Mouse (Mus musculus): Measurements from ENCODE around the gene C130050O18Rik.
A peak's percentile ranks its signal among the peaks of the same experiment; 100 is the strongest.

Gene C130050O18Rik

DNA sequence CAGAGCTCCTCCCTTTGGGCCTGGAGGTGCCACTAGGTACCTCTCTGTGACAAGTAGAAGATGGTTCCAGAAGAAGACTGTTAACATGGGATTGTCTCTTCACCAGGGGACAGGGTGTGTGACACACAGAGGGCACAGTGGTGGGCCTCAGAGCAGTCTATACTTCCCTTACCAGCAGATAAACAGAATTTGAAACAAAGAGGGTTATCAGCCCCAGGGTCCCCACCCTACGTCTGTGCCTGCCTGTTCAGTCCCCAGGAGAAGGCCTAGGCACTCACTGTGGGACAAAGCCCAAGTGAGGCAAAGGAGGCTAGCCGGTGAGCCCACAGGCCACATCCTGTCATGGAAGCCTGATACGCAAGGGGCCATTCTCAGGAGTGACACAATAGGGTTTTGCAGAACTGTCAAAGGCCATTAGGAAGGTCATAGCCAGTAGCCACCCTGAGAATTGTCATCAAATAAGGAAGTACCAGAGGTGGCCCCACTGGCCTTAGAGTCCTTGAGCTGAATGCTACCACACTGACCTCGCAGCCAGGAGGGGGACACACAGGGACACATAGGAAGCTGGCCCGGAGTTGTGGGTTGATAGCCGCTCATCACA lies at the start of gene C130050O18Rik:
Gene C130050O18Rik, plus strand, starts transcription at position 480 of the 601 bp plus-strand sequence.
- DNase-seq (ENCODE audit: low read depth, low spot score) = no peak

DNA sequence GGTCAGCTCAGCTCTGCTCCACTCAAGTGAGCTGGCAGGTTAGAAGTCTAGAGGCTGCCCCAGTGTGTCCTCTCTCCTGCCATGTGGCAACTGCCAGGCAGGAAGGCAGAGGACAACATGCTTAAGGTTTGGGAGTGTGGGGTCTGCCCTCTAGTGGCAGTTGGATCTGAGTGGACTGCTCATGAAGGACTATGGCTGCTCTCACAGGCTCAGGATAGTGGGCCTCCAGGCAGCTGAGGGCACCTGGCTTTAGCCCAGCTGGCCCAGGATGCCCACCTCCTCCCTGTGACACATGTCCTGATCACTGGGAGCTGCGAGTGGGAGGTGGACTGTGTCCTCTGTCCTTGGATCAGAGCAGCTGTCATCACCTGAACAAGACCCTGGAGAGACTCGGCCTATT lies 46.4 kb upstream of the C130050O18Rik start:
- peak; percentile 64 for DNase-seq (ENCODE audit: low read depth, low spot score)

DNA sequence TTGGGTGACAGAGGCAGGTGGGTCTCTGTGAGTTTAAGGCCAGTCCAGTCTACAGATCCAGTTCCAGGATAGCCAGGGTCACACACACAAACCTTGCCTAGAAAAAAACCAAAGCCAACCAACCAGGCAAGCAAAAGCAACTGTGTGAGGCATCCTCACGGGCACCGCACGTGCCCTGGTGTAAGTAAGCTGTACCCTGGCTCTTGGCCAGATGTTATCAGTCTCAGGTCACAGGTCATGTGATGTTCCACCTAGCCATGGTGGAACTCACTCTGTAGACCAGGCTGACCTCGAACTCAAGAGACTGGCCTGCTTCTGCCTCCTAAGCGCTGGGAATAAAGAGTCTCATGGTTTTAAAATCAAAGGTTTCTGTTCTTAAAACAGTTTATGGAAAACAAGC lies 45.8 kb upstream of the C130050O18Rik start:
- no peak for DNase-seq (ENCODE audit: low read depth, low spot score)

DNA sequence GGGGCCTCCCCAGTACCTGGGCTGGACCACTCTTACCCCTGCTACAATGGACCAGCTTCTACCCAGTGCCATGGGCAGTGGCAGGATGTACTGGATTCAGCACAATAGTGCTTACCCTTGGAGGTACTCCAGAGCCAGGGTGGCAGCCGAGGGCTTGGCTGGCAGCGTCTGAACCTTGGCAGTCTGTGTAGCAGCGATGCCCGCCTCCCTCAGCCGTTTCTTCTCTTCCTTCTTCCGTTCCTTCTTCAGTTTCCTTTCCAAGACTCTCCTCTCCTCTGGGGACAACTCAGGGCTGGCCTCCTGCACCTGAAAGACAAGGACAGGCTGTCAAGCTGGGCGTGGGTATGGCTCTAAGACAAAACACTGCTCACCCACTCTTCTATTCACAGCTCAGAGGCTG lies 41.2 kb upstream of the C130050O18Rik start:
- DNase-seq (ENCODE audit: low read depth, low spot score) = no peak

DNA sequence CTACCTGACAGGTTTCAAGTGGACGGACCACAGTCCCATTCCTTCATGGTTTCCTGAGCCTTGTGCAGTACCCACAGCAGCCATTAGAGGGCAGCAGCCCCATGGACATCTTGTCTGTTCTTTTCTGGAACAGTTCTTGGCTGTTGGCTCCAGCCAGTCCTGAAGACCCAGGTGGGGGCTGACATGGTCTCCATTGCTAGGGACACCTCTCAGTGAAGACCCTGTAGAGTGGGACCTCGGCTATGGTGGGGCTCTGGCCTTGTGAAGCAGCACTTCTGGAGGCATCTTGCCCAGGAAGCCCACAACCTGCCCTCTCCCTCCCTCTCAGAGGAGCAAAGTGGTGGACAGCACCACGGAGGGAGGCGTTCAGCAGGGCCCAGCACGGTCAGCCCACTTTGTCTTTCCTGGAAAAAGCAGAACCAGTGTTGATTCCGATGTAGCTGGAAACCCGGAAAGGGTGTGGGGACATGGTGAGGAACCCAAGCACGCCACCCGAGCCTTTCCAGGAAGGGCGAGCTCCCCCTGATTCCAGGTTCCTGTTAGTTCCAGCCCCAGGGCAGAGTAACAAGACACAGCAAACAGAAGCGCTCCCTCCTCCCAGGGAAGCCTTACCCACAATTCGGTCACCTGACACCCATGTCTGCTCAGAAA lies 40.7 kb upstream of the C130050O18Rik start:
- peak; percentile 90 for DNase-seq (ENCODE audit: low read depth, low spot score)

DNA sequence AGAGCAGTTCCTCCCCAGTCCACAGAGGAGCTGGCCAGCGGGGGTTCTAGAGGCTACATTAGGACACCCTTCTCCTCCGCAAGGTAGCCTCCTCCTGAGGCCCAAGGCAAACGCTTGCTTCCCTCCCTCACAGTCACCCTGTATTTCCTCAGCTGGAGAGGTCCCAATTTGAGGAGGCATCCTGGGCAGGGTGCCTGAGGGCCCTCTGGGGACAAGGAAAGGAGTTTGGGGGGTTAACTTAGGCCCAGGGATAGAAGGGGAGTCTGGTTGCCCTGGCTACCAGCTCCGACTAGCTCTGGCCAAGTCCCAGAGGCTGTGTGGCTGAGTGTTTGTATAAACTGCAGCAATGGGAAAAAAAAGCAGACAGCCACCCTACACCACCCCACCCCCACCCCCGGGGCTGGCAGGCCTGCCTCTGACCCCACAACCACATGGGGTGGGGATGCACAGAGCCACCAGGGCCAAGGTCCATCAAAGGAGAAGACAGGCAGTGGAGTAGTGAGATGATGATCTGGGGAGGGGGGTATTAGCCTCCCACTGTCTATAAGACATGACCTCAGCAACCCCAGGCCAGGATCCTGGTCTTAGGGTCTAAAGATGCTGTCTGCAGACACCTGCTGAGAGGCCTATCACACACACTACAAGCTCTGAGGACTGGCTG lies 40.0 kb upstream of the C130050O18Rik start:
- DNase-seq (ENCODE audit: low read depth, low spot score) = no peak

DNA sequence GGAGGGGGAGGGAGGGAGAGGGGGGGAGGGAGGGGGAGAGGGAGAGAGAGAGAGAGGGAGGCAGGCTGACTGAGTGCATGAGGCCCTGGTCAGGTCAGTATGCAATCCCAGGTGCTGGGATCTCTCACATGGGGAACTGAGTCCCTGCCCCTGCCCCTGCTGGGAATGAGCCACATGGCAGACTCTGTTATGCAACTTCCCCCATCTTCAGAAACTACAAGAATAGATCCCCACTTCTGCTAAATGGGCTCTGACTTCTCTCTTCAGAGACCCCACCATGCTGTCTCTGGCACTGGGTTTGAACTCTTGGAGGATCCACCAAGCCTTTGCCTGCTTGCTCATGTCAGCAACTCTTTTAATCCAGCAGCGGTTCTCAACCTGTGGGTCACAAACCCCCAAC lies 39.3 kb upstream of the C130050O18Rik start:
- no peak for DNase-seq (ENCODE audit: low read depth, low spot score)

DNA sequence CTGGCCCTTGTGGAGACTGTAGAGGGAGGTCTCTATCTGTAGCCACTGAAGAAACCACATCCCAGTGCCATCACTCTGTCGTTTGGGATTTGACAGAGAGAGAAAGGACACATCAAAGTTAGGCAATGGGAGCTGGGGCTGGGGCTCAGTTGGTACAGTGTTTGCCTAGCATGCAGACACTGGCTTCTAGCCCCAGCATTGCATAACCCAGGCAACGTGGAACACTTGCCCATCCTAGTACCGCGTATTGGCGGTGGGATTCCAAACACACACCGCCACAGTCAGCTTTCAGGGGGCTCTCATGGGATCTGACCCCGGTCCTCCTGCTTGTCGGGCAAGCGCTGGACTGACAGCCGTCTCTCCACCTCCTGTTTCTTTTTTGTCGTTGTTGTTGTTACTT lies 38.6 kb upstream of the C130050O18Rik start:
- DNase-seq (ENCODE audit: low read depth, low spot score) = no peak

DNA sequence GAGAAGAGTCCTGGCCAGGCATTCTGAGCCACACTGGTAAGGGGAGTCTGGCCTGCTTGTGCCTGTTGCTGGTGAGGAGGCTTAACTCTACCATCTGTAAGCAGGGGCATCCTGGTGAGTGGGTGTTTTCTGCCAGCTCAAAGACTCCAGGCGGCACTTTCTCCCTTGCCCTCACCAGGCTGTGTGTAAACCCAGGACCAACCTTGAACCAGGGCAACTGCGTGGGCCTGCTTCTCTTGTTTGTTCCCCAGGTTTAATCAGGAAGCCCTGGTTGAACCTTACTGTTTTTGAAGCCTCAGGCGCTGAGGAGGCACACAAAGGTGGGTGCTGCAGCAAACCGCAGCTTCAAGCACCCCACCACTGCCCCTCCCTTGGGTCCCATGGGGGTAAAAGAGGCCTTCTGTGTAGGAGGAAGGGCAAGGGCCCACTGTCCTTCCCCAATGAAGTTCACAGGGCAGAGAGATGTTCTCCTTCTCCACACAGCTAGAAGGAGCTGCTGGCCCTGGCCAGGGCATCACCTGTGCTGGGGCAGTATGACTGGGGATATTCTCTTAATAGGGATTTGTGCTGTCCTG lies 37.1 kb upstream of the C130050O18Rik start:
- DNase-seq (ENCODE audit: low read depth, low spot score) = peak; percentile 34

DNA sequence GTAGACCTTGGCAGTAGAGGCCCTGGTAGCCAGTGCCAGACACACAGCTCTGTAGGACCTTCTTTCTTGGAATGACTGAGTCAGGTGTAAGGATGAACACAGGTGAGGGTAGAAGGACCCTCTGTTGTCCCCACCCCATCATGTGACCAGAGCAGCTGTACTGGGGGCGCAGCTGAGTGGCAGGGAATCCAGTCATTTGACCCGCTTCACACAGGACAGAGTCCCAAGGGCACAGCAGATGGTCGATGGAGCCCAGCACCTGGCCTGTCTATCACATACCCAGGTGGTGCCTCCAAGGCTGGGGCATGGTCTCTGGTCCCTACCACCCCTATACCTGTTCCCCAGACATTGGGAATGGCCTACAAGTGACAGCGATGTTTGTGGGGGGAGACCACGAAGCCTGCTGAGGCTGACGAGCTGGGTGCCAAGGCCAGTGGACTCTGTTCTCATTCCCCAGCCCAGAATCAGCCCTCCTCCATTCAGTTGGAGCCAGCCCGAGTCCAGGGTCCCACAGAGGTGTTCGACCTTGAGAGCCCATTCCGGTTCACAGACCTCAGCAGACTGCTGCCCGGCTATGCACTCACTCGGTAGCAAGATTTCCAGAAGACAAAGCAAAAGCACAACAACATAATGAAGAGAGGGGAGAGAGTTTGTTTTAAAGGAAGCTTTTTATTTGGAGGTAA lies 36.3 kb upstream of the C130050O18Rik start:
- no peak for DNase-seq (ENCODE audit: low read depth, low spot score)

DNA sequence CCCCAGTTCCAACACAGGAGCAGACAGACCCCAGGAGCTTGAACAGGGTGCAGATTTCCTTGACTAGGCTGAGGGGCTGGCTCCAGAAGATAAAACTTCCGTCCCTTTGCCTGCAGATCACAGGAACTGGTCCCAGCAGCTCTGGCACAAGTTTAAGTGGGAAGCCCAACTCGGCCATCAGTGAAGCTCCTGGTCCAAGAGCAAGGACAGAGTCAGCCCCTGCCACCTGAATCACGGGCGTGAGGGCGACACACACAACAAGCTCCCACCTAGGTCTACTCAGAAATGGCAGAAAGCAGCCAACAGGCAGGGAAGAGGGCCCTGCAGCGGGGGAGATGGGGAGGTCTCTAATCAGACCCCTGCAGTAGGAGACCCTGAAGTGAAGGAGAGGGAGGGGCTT lies 34.7 kb upstream of the C130050O18Rik start:
- no peak for DNase-seq (ENCODE audit: low read depth, low spot score)

DNA sequence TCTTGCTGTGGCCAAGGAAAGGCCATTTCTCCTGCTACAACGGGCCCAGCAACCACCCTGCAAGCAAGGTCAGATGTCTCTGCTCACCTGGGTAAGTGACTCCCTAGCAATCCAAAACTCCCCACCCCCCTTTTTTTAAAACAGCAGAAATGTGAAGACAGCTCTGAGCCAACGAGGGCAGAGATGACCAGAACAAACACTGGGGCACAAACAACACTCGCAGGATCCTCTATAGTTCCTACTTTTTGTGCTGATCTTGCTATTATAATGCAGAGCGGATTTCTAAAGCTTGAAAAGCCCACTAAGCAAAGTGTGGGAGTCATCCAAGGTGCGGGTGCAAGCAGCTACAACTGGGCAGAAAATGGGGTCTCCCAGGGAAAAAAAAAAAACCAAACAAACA lies 34.0 kb upstream of the C130050O18Rik start:
- DNase-seq (ENCODE audit: low read depth, low spot score) = no peak

DNA sequence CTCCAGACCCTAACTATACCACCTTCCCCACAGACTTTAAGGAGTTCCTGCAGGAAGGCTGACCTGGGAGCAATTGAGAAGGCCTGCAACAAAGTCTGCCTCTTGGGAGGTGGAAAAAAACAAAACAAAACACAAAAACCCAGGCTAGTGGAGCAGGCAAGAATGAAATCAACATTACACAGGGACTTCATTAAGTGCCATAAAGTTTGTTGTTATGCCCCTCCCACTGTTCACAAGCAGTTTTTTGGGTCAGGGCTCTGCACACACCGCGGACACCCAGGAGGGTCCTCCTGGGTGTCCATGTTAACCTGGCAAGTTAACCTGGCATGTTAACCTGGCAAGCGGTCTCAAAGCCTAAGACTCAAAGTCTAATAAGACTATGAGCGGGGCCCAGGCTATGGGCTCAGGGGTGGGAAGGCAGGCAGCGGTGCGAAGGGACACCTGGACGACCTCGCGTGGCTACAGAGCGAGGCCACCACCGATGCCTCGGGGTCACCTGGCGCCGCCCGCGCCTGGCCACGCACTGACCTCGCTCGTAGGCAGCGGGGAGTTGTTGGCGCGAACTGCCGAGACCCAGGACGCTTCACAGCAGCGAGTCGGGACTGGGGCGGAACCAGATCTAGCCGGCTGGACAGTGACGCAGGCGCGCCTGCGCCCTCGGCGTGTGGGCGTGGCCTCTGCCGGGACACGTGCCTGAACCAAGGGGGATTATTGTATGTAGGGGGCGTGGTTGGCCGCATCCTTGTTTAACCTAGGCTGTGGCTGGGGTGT lies 33.3 kb upstream of the C130050O18Rik start:
- DNase-seq (ENCODE audit: low read depth, low spot score) = peak; percentile 94

DNA sequence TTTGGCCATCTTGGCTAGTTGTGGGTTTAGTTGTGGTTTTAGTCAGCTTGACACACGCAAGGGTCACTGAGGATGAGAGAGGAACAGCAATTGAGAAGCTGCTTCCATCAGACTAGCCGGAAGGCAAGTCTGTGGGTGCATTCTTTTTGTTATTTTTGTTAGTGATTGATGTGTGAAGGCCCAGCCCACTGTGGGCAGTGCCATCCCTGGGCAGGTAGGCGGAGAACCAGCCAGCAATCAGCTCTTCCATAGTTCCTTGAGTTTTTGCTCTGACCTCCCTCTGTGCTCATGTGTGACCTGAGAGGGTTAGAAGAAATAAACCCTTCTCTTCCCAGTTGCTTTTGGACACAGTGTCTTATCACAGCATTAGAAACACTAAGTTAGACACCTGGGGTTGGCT lies 32.0 kb upstream of the C130050O18Rik start:
- DNase-seq (ENCODE audit: low read depth, low spot score) = no peak

DNA sequence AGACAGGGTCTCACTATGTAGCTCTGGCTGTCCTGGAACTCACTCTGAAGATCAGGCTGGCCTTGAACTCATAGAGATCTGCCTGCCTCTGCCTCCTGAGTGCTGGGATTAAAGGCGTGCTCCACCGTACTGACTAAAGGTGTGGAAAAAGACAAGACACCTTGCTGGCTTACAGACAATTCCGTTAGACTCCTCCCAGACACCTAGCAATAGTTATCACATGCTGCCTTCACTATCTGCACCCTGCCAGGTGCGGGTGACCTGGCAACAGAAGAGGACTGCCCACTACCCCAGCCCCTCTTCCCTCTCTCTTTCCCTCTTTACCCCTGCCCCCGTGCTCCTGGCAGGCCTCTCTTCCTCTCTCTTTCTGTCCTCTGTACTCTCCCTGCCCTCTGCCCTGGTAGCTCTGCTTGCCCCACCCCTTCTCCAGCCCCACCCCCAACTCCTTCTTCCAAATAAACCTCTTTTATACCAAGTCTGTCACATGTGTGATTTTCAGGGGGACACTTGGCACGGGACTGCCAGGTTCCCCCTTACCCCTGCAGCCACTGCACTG lies 31.1 kb upstream of the C130050O18Rik start:
- no peak for DNase-seq (ENCODE audit: low read depth, low spot score)

DNA sequence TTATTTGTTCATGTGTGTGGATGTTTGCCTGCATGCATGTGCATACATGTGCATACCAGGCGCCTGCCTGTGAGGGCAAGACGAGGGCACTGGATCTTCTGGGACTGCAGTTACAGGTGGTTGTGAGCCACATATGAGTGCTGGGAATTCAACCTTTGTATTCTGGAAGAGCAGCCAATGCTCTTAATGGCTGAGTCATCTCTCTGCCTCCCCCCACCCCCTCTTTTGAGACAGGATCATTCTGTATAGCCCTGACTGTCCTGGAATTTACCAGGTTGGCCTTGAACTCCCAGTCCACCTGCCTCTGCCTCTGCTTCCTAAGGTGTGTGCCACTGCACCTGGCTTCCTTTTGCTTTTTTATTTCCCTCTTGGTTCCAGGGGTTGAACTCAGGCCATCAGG lies 30.2 kb upstream of the C130050O18Rik start:
- no peak for DNase-seq (ENCODE audit: low read depth, low spot score)

DNA sequence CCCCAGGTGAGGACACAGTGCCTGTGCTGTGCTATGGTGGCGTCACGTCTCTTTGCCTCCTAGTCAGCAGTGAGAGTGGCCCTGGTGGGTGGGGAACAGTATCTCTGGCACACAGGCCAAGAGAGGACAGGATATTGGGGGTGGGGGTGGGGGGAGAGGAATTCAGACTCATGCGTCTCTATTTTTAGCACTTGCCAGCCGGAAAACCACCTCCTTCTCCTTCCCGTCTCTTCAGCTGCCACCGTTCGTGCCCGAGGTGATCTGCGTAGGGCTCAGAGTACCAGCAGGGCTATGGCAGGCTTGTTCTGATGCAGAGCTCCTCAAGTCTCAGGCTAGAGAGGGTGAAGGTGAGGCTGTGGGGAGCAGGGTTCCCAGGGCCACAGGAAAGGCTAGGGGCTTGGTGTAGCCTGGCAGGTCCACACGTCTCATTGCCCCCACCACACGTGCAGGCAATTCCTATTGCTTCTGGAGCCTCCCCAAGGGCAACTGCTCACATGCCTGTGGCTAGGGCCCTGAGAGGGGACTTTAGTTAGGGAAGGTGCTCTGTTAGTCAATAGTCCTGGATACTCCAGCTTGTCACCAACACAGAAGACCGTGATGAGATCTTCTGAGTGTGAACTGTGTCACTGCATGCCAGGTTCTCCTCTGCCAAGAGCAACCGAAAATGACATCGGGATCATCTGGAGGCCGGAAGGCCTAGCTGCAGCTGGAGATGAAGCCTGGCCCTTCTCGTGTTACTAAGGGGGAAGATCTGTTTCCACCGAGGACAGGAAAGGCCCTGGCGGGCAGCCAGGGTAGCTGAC lies 27.4 kb upstream of the C130050O18Rik start, which contains the start of gene Gpr146:
Gene Gpr146, plus strand, starts transcription at position 230 of the 803 bp plus-strand sequence.
- peak; percentile 67 for DNase-seq (ENCODE audit: low read depth, low spot score)

DNA sequence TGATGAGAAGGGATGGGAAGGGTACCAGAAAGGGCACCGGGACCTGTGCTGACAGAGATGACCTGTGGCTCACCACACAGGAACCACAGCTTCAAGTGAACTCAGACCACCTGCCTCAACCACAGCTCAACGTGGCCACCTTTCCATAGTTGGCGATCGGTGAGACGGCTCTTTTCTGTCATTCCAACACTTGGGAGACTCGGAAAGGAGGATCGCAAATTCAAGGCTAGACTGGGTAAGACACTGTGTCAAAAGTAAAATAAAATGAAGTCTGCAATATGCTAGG lies 26.9 kb upstream of the C130050O18Rik start:
- no peak for DNase-seq (ENCODE audit: low read depth, low spot score)

DNA sequence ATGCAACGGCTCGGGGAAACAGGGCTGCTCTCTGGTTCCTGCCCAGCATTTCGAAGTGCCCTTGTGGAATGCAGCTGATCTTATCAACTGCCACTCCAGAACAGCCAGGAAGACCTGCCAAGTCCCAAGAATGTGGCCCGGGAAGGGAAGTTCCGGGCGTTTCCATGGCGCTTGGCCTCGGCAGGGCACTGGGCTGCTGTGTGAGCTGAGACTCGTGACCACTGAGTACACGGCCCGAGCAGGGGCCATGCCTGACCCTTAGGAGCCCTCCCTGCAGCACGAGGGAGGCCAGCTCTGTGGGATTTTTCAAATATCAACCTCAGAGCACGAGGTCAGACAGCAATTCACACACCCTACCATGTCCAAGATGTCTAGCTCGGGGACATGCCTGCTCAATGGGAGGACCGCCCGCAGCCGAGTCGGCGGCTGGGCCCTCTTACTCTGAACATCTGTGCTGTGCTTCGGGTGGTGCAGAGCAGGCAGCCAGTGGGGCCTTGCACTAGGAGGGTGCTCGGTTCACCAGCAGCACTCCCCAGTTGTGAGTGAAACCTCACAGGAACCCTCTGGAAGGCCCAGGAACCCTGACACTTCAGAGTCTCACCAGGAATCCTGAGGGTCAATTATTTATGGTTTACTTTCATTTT lies 26.0 kb upstream of the C130050O18Rik start:
- DNase-seq (ENCODE audit: low read depth, low spot score) = no peak

Measured in CD4-positive, CD25-positive, alpha-beta regulatory T cell, adult 2 months (primary cell).